Mouse (Mus musculus): ENCODE data around the gene Slc27a3. TPM values are rescaled to one million over a fixed set of nuclear protein-coding genes. Genes with fewer than 3 reads are reported as not detected.
A peak's percentile ranks its signal among the peaks of the same experiment; 100 is the strongest.
"Not testable (repeated sequence)": the region's sequence is repeated elsewhere in the genome, so short reads cannot be mapped to it uniquely, and the experiment has no call there.

Slc27a3 gene
- total RNA-seq, 2 experiments from 2014 or later, result 3.4 to 3.9 TPM

GRCm38 (mm10) chr3:90391004-90391403, 1.3 kb upstream of the Slc27a3 start:
- DNase-seq, result no peak

GRCm38 (mm10) chr3:90388726-90389510, 820 bp downstream of the Slc27a3 start:
- peak; percentile 57 for DNase-seq

- no peak for DNase-seq
Observed at GRCm38 (mm10) chr3:90388192-90388591, 1.5 kb downstream of the Slc27a3 start.

GRCm38 (mm10) chr3:90387483-90387882, 2.3 kb downstream of the Slc27a3 start:
- peak; percentile 49 for DNase-seq

- DNase-seq, result no peak
Observed at GRCm38 (mm10) chr3:90386817-90387216, 2.9 kb downstream of the Slc27a3 start.

GRCm38 (mm10) chr3:90384851-90385375, 4.8 kb downstream of the Slc27a3 start:
- DNase-seq, result no peak

- no peak for DNase-seq
Observed at GRCm38 (mm10) chr3:90383690-90384089, 6.0 kb downstream of the Slc27a3 start.

- no peak for DNase-seq
Observed at GRCm38 (mm10) chr3:90381727-90382126, 8.0 kb downstream of the Slc27a3 start.

- DNase-seq, result no peak
Observed at GRCm38 (mm10) chr3:90378496-90378895, 11.2 kb downstream of the Slc27a3 start.

- no peak for DNase-seq
Observed at GRCm38 (mm10) chr3:90376247-90376585, 13.5 kb downstream of the Slc27a3 start.

- no peak for DNase-seq
Observed at GRCm38 (mm10) chr3:90375562-90376246, 14.0 kb downstream of the Slc27a3 start.

GRCm38 (mm10) chr3:90374368-90374767, 15.4 kb downstream of the Slc27a3 start:
- no peak for DNase-seq

- DNase-seq, result peak; percentile 87
Observed at GRCm38 (mm10) chr3:90373432-90374028, 16.2 kb downstream of the Slc27a3 start.

- DNase-seq, result no peak
Observed at GRCm38 (mm10) chr3:90372817-90373216, 16.9 kb downstream of the Slc27a3 start.

GRCm38 (mm10) chr3:90371857-90372256, 17.9 kb downstream of the Slc27a3 start:
- DNase-seq, result no peak

GRCm38 (mm10) chr3:90369041-90369440, 20.7 kb downstream of the Slc27a3 start:
- DNase-seq, result no peak

GRCm38 (mm10) chr3:90367001-90367632, 22.6 kb downstream of the Slc27a3 start:
- DNase-seq, result no peak

GRCm38 (mm10) chr3:90362346-90362745, 27.4 kb downstream of the Slc27a3 start:
- no peak for DNase-seq

- DNase-seq, result no peak
Observed at GRCm38 (mm10) chr3:90361476-90361875, 28.3 kb downstream of the Slc27a3 start.

- no peak for DNase-seq
Observed at GRCm38 (mm10) chr3:90359230-90359629, 30.5 kb downstream of the Slc27a3 start.

GRCm38 (mm10) chr3:90357959-90358358, 31.8 kb downstream of the Slc27a3 start:
- no peak for DNase-seq

GRCm38 (mm10) chr3:90347847-90348246, 41.9 kb downstream of the Slc27a3 start:
- DNase-seq, result no peak

- DNase-seq, result not testable (repeated sequence)
Observed at GRCm38 (mm10) chr3:90342853-90343252, 46.9 kb downstream of the Slc27a3 start.
